Mouse (Mus musculus): ENCODE data around the gene Fam219a.

GRCm38 (mm10) chr4:41506156-41506555, 63.2 kb downstream of the Fam219a start:
- no peak for TF ChIP-seq CTCF (IDR thresholded peaks at IDR 0.05; ENCODE audit: control insufficient read depth, insufficient read depth, insufficient read length)
- no peak for TF ChIP-seq MAX (IDR thresholded peaks at IDR 0.05)
- no peak for TF ChIP-seq CEBPB (IDR thresholded peaks at IDR 0.05; ENCODE audit: low read depth)
- TF ChIP-seq USF1 (IDR thresholded peaks at IDR 0.05; ENCODE audit: low read depth) = no peak
- TF ChIP-seq FOSL1 (IDR thresholded peaks at IDR 0.05; ENCODE audit: insufficient read depth, low read length, poor library complexity, severe bottlenecking) = no peak

All from C2C12 (cell line).